ENCODE assay signal across 10 mouse cellular contexts in the genomic region with DNA sequence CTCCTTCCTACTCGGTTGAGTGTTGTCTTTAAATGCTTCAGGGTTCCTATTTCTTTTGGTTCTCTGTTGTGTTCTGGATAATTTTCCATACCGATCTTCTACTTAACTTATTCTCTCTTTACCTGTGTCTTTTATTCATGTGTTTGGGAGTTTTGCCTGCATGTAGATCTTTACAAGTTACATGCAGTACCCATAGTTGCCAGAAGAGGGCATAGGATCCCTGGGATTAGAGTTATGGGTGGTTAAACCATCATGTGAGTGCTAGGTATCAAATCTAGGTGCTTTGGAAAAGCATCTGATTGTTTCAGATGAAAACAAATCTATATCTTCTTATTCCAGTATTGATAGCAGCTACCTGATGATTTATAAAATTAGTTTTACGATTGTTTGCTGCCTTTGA. TPM values are rescaled to one million over a fixed set of nuclear protein-coding genes. Genes with fewer than 3 reads are reported as not detected.
DNase-seq lines count a peak whose midpoint lies in the region; ATAC-seq and TF ChIP-seq lines count a peak whose summit lies in the region.
"Had no signal": no experiment of that assay in that cellular context is flagged by ENCODE, and none has a peak within 500 bp of the region (broad histone marks: within the 10 kb centered on the region; RNA-seq: fewer than 3 reads in every experiment).

No protein-coding gene starts in this region.

- peak; percentile 20 for DNase-seq in kidney, postnatal 0 days (ENCODE audit: low spot score)
- DNase-seq in CD4-positive, CD25-positive, alpha-beta regulatory T cell, adult 2 months (ENCODE audit: low read depth, low spot score): peak; percentile 67
- DNase-seq in NIH3T3 (ENCODE audit: low read depth): peak; percentile 56
- peak; percentile 4 to 67 for DNase-seq in kidney, postnatal 36 days
- DNase-seq in thymus, postnatal 25 days: peak; percentile 30
- no peak for DNase-seq in adrenal gland, postnatal 25 days

- no peaks in the 10 kb centered on the region for H3K27me3 ChIP-seq in kidney, postnatal 0 days (ENCODE audit: insufficient read depth, low read length)
- no peaks in the 10 kb centered on the region for H3K27me3 ChIP-seq in kidney, embryonic 16.5 days (ENCODE audit: insufficient read depth, low read length)
- H3K27me3 ChIP-seq: embryonic facial prominence, embryonic 13.5 days; limb, embryonic 12.5 days had no signal

- no peaks in the 10 kb centered on the region for H3K36me3 ChIP-seq in kidney, postnatal 0 days (ENCODE audit: insufficient read depth, low read length)
- H3K36me3 ChIP-seq in kidney, embryonic 16.5 days (ENCODE audit: insufficient read depth, low read length): no peaks in the 10 kb centered on the region
- H3K36me3 ChIP-seq: embryonic facial prominence, embryonic 13.5 days; limb, embryonic 12.5 days had no signal

- no peak overlapping the region for H3K4me2 ChIP-seq in kidney, postnatal 0 days (ENCODE audit: low read length)
- no peak overlapping the region for H3K4me2 ChIP-seq in kidney, embryonic 16.5 days (replicated peaks; ENCODE audit: low read depth, low read length)
- H3K4me2 ChIP-seq: embryonic facial prominence, embryonic 13.5 days; limb, embryonic 12.5 days had no signal

- no peak overlapping the region for H3K9ac ChIP-seq in kidney, postnatal 0 days (ENCODE audit: low read depth, low read length)
- H3K9ac ChIP-seq in kidney, embryonic 16.5 days (replicated peaks; ENCODE audit: low read length): no peak overlapping the region
- H3K9ac ChIP-seq: embryonic facial prominence, embryonic 13.5 days; limb, embryonic 12.5 days had no signal

- H3K27ac ChIP-seq in kidney, postnatal 0 days: no peak overlapping the region
- H3K27ac ChIP-seq in kidney, embryonic 16.5 days (ENCODE audit: low read length): no peak overlapping the region
- H3K27ac ChIP-seq: embryonic facial prominence, embryonic 13.5 days; limb, embryonic 12.5 days had no signal

- ATAC-seq in kidney, postnatal 0 days (replicated peaks; ENCODE audit: low FRiP score, low read depth): no peak
- no peak for ATAC-seq in kidney, embryonic 16.5 days (ENCODE audit: low FRiP score, low TSS enrichment)
- no peak for ATAC-seq in monocyte, adult 5-6 weeks (replicated peaks; ENCODE audit: insufficient number of reproducible peaks, low FRiP score, low TSS enrichment, poor library complexity, severe bottlenecking)

- peak; percentile 64 for TF ChIP-seq CTCF in kidney, postnatal 0 days (IDR thresholded peaks at IDR 0.05; ENCODE audit: low read depth)

- H3K4me1 ChIP-seq in kidney, postnatal 0 days (replicated peaks; ENCODE audit: insufficient read depth, low read length): no peaks in the 10 kb centered on the region
- H3K4me1 ChIP-seq in kidney, embryonic 16.5 days (ENCODE audit: insufficient read depth, low read length): no peaks in the 10 kb centered on the region
- H3K4me1 ChIP-seq: embryonic facial prominence, embryonic 13.5 days; limb, embryonic 12.5 days had no signal

- WGBS in kidney, postnatal 0 days: 67% methylated on average over 3 of the region's 3 CpGs
- WGBS in kidney, embryonic 16.5 days: 67% methylated on average over 3 of the region's 3 CpGs

- H3K9me3 ChIP-seq in kidney, postnatal 0 days (replicated peaks; ENCODE audit: low read length): no peaks in the 10 kb centered on the region
- no peaks in the 10 kb centered on the region for H3K9me3 ChIP-seq in kidney, embryonic 16.5 days (ENCODE audit: low read length)
- H3K9me3 ChIP-seq: embryonic facial prominence, embryonic 13.5 days; limb, embryonic 12.5 days had no signal

- H3K4me3 ChIP-seq in kidney, postnatal 0 days (replicated peaks; ENCODE audit: low read depth, low read length): no peak overlapping the region
- no peak overlapping the region for H3K4me3 ChIP-seq in kidney, embryonic 16.5 days (ENCODE audit: low read length)
- H3K4me3 ChIP-seq: embryonic facial prominence, embryonic 13.5 days; limb, embryonic 12.5 days had no signal

RNA-seq across cellular contexts. Expression of gene Ndufs6, which starts 55.2 kb away (rescaled TPM):
- 514 and 552 TPM in 2 replicates for polyA plus RNA-seq in kidney, postnatal 0 days (2015; fragmentation: Nextera tagmentation; extraction: Ambion mirVana)
- polyA plus RNA-seq in kidney, embryonic 16.5 days (2015; fragmentation: Nextera tagmentation; extraction: Ambion mirVana): 391 and 393 TPM in 2 replicates
- total RNA-seq in adrenal gland, postnatal 25 days (2021): 214 and 226 TPM in 2 replicates
- total RNA-seq in monocyte, adult 5-6 weeks (2017): 56.8 to 89.3 TPM (median 66.2 TPM) in 3 replicates

RNA-seq across cellular contexts. Expression of gene Mrpl36, which starts 55.3 kb away (rescaled TPM):
- 146 and 153 TPM in 2 replicates for polyA plus RNA-seq in kidney, postnatal 0 days (2015; fragmentation: Nextera tagmentation; extraction: Ambion mirVana)
- 115 and 127 TPM in 2 replicates for polyA plus RNA-seq in kidney, embryonic 16.5 days (2015; fragmentation: Nextera tagmentation; extraction: Ambion mirVana)
- total RNA-seq in adrenal gland, postnatal 25 days (2021): 70.5 and 72.8 TPM in 2 replicates
- 13.4 to 21.6 TPM (median 21.1 TPM) in 3 replicates for total RNA-seq in monocyte, adult 5-6 weeks (2017)
